Mouse (Mus musculus): Measurements from ENCODE around the gene Foxi2.

- TF ChIP-seq POLR2A (IDR thresholded peaks at IDR 0.05; ENCODE audit: borderline replicate concordance, low read depth, low read length) = no peak
- no peak for TF ChIP-seq CTCF (IDR thresholded peaks at IDR 0.05; ENCODE audit: low read depth, low read length)
Observed at GRCm38 (mm10) chr7:135453690-135454089, 43.6 kb downstream of the Foxi2 start.

Data from bone marrow macrophage, adult 2 months (primary cell).